Mouse (Mus musculus): ENCODE data around the gene Gm29094. TPM values are rescaled to one million over a fixed set of nuclear protein-coding genes. Genes with fewer than 3 reads are reported as not detected.
"Not testable (repeated sequence)": the region's sequence is repeated elsewhere in the genome, so short reads cannot be mapped to it uniquely, and the experiment has no call there.

The Gm29094 gene
- 2.2 TPM in 1 of 2 replicates, not detected in the other for total RNA-seq (2015)
- total RNA-seq (2017) = 3.3 TPM in 1 of 2 replicates, not detected in the other

DNA sequence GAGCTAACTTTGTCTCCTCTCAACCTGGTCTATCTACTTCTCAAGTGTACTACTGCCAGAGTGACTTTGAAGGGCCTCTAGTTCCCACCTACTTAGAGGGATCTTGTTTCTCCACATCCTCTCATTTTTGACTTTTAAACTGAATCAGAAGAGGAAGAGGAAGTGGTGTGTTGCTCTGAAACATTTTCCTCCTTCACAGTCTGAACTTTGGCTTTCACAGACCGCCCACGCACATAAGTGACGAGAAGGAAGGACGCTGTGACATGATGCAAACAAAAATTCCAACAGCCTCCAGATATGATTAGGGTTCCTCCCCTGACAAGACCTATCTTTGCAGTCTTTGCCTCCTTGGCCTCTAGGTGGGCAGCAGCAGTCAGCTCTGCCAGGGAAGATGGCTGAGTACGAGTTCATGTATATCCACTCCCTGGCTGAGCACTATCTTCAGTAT lies at the start of gene Gm29094, which contains the start of gene Bcl2a1b:
Gene Gm29094 (plus strand): TSS at position 411 of the 448 bp plus-strand sequence.
Gene Bcl2a1b (plus strand): TSS at position 241 of the 448 bp plus-strand sequence.
- ATAC-seq (ENCODE audit: poor library complexity, severe bottlenecking) = peak; percentile 71

DNA sequence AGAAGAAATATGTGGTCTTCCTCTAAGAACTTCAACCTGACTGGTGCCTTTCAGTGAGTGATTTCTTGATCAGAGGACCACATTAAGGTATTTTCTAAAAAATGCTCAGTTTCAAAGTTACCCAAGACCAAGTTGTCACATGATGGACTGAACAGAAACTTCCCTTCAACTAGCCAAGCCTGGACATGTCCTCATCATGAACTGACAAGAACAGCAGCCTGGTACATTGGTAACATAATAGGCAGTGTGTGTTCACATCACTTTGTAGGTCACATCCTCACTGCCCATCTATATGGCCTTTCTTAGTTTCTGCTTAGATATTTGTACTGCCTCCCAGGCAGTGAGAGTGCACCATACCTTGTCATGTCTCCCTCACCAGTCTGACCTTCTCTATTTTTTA lies 26.6 kb upstream of the Gm29094 start:
- not testable (repeated sequence) for ATAC-seq (ENCODE audit: poor library complexity, severe bottlenecking)

DNA sequence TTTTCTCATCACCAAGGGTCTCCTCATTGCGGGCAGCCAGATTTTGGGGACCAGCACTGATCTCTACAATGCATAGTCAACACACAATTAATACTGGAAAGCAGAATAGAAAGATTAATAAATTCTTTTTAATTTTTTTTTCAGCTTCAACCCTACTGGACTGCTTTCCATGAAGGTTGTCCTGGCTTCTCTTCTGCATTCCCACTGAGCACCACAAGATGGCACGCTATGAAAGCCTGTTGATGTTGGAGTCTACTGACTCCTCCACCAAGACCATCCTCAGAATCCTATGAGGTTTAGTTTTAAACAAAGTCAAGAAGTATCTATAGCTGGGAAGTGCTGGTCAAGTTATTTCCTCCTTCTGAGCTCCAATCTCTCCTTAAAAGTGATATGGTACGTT lies 20.3 kb upstream of the Gm29094 start:
- peak; percentile 95 for ATAC-seq (ENCODE audit: poor library complexity, severe bottlenecking)

DNA sequence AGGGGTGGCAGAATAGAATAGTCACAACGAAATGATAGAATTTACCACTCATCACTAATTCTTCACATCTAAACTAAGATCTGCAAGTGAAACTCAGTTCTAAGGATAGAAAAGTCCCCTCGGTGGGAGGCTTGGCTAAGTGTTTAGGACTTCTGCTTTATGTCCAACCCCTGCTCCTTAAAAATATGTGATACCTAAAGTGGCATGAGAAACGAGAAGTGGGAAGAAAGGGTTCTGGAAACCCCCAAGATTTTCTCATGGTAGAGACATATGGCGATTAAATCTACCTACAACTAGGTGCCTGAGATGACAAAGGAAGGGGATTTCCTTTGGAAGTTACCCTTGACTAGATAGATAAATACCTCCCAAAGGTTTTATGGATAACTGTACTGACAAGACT lies 19.7 kb upstream of the Gm29094 start:
- peak; percentile 34 for ATAC-seq (ENCODE audit: poor library complexity, severe bottlenecking)

DNA sequence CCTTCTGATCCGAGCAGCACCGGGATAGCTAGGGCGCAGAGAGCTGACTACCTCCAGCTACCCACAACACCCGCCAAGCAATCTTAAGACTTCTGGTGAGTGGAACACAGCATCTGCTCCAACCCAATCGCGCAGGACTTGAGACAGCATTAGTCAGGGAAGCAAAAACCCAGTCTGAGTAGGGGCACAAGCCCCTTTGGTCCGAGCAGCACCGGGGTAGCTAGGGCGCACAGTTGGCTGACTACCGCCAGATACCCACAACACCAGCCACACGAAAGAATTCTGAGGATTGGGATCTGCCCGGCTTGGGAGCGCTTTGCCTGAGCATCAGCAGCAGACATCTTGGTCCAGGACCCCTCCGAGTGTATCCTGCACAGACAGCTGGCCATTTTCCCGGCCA lies 12.2 kb upstream of the Gm29094 start:
- ATAC-seq (ENCODE audit: poor library complexity, severe bottlenecking) = not testable (repeated sequence)

- peak; percentile 67 for ATAC-seq (ENCODE audit: poor library complexity, severe bottlenecking)
Observed at GRCm38 (mm10) chr9:89195483-89195882, 3.7 kb upstream of the Gm29094 start.

DNA sequence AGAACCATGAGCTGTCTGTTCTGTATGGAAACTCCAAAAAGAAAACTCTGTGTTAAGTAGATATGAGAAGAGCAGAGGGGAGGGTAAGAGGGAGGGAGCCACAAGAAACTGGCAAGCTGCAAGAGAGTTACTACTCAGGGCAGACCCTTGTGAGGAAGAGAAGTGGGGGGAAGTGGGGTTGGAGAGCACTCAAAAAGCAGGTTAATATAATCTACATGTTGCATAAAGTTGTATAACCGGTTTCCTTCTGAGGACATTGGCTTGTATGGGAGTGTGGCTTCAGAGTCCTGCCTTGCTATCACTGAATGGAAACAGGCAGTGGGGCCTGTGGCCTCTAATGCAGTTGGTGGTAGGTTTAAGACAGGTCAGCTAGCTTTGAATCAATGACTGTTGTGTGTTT lies 1.7 kb upstream of the Gm29094 start:
- ATAC-seq (ENCODE audit: poor library complexity, severe bottlenecking) = not testable (repeated sequence)

GRCm38 (mm10) chr9:89198349-89198748 lies 830 bp upstream of the Gm29094 start:
- peak; percentile 56 for ATAC-seq (ENCODE audit: poor library complexity, severe bottlenecking)

DNA sequence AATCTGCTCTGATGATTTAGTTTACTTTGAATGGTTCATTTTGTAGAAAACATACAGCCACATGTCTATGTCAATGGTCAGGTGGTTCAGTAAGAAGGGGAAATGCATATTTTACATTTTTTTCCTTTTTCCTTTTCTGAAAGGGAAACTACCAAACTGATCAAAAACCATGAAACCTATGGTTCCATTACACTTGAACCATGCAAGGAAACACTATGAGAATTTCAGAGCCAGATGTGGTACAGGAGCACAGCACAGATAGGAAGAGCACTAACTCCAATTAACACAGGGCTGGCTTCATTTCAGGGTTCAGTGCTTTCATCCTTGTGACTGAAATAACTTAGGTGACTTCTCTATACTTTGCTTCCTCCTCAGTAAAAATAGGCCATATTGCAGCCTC lies 3.1 kb downstream of the Gm29094 start:
- not testable (repeated sequence) for ATAC-seq (ENCODE audit: poor library complexity, severe bottlenecking)

DNA sequence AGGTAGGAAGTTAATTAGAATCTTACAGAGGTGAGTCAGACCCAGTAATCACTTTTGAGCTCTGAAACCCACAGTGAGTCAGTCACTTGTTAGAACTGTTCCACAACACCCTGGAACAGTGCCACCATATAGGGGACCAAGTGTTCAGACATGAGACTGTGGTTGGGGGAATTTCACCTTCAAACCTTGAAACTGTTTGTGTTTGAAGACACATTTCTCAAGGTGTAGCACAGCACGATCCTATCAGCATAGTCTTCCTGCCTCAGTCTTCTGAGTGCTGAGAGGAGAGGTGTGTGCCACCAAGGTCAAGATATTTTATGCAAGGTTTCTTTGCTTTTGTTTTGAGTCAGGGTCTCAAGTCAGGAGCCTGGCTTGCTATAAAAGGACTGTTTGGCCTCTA lies 9.8 kb downstream of the Gm29094 start:
- not testable (repeated sequence) for ATAC-seq (ENCODE audit: poor library complexity, severe bottlenecking)

GRCm38 (mm10) chr9:89210353-89211064 lies 11.3 kb downstream of the Gm29094 start, which contains the start of gene Mthfs:
Gene Mthfs, plus strand, starts transcription at chr9:89210676.
- peak; percentile 58 for ATAC-seq (ENCODE audit: poor library complexity, severe bottlenecking)

GRCm38 (mm10) chr9:89211065-89211858 lies 12.1 kb downstream of the Gm29094 start:
- peak; percentile 85 for ATAC-seq (ENCODE audit: poor library complexity, severe bottlenecking)

DNA sequence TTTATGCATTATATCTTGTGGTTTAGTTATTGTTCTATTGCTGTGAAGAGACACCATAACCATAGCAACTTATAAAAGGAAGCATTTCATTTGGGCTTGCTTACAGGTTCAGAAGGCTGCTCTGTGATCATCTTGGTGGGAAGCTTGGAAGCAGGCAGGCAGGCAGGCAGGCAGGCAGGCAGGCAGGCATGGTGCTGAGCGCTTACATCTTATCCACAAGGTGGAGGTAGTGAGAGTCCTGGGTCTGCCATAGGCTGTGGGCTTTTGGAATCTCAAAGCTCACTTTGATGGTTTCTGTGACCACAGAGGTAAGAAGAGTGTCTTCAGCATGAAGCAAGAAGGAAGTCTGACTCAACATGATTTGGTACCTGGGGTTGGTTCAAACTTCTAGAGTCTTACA lies 13.2 kb downstream of the Gm29094 start:
- ATAC-seq (ENCODE audit: poor library complexity, severe bottlenecking) = peak; percentile 67

DNA sequence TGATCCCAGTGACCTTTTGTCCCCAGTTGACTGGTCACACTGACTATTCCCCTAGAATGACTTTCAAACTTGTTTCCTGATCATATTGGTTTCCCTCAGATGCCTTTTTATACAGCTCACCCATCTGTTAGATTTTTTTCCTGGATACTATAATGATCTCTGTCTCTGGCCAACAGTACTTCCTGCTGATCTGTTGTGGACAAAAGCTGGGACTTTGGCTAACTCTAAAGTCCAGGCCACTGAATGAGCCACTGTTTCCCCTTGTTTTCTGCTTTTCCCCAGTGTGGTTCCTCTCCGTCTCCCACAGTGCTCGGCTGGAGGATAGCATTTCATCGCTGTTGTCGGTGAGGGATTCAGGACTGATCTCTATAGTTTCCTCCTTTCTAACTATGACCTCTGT lies 19.0 kb downstream of the Gm29094 start:
- not testable (repeated sequence) for ATAC-seq (ENCODE audit: poor library complexity, severe bottlenecking)

GRCm38 (mm10) chr9:89219668-89220067 lies 20.5 kb downstream of the Gm29094 start:
- not testable (repeated sequence) for ATAC-seq (ENCODE audit: poor library complexity, severe bottlenecking)

- peak; percentile 70 for ATAC-seq (ENCODE audit: poor library complexity, severe bottlenecking)
Observed at GRCm38 (mm10) chr9:89220704-89221287, 21.6 kb downstream of the Gm29094 start.

DNA sequence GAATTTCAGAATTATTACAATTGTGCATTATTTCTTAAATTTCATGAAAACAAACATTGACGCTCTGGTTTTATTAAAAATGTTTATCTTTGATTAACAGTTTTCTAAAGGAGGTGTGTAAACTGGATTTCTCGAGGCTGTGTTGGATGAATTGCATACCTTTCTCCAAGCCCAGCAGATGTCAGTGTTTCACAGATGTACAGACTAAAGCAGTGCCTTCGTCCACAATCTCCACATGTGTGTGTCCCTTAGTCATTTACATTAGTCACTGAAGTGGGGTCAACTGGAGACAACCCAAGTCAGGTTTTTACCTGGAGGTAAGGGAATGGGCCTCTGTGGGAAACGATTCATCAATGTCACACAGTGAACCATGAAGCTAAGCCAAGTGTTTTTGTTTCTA lies 26.9 kb downstream of the Gm29094 start:
- ATAC-seq (ENCODE audit: poor library complexity, severe bottlenecking) = no peak

- peak; percentile 72 for ATAC-seq (ENCODE audit: poor library complexity, severe bottlenecking)
Observed at GRCm38 (mm10) chr9:89228122-89228521, 28.9 kb downstream of the Gm29094 start.

GRCm38 (mm10) chr9:89230897-89231497 lies 31.8 kb downstream of the Gm29094 start:
- ATAC-seq (ENCODE audit: poor library complexity, severe bottlenecking) = peak; percentile 65

DNA sequence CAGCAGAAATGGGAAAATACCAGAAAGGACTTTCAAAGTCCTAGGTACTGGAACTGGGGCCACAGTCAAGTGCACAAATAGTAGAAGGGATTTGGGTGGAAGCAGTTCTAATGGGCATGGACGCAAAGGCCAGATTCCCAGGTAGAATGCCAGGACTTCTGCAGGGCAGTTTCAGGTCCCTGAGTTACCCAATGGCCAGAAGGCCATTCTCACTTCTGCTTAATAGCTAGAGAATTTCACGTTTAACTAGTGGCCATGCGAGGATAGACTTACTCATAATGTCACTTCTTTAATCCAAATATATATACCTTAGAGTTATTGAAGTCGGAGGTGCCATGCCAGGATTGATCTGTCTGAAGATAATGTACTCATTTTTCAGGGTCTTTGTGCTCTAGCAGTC lies 38.0 kb downstream of the Gm29094 start:
- peak; percentile 76 for ATAC-seq (ENCODE audit: poor library complexity, severe bottlenecking)
